Mouse (Mus musculus) testis, adult 2 months (tissue): ENCODE measurements around the gene Abt1.

Experiments used
- CTCF ChIP-seq: fragments of 200-500 bp; IDR thresholded peaks from 2 replicates; pipeline ENCODE4 v1.5.1; 2012; ENCODE audit warnings: low read depth, mild to moderate bottlenecking, inconsistent platforms, low read length, moderate library complexity; ENCODE audit not compliant: control insufficient read depth, insufficient read depth, insufficient replicate concordance
- POLR2A ChIP-seq: fragments of 200-500 bp; IDR thresholded peaks from 2 replicates; pipeline ENCODE4 v1.6.1; 2012; ENCODE audit warnings: low read depth, mild to moderate bottlenecking, inconsistent platforms, low read length, moderate library complexity; ENCODE audit not compliant: control insufficient read depth

- no peak for TF ChIP-seq CTCF
- TF ChIP-seq POLR2A = no peak
Measured at GRCm38 (mm10) chr13:23411311-23412210, 12.1 kb downstream of the Abt1 start.
